Mouse (Mus musculus): Measurements from ENCODE around the gene Ankmy1.

DNA sequence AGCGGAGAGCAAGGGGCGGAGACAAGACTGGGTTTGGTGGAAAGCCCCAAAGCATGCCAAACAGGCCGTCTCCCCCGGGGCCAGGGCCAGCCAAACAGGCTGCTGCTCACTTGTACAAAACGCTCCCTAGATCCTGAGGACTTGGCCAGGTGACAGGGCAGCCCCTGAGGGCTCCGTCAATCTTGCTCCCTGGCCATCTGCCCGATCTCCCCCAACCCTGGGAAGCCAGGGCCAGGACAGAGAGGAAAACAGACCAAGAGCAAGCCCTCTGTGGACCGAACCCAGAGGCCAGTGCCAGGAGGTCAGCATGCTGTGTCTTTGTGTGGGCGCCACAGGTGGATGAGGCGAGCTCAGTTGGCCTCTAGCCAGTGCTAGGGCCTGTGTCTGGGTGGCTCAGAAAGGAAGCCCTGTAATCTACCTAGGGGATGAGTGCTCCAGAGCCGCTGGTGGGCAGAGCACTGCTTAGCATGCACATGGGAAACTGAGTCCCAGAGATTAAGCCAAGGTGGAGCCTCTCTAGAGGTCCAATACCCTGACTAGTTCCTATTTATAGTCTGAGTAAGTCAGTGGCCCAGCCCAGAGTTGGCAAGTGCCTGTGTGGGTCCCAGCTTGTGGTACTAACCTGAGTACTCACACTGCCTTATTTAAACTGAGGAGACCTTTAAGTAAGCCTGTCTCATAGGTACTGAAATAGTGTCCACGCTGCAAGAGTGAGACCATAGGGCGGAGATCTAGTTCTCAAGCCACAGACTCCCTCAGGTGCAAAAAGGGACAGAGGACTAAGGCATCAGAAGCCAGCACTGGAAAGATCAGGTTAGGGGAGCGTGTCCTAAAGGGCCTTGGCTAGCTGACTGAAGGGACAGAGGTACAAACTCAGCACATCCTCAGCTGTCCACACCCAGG lies 64.5 kb downstream of the Ankmy1 start:
- no peak for TF ChIP-seq CTCF (IDR thresholded peaks at IDR 0.05; ENCODE audit: extremely low read depth, insufficient read length, insufficient replicate concordance, low read depth, low read length)
- TF ChIP-seq POLR2A (IDR thresholded peaks at IDR 0.05; ENCODE audit: low read depth, low read length) = no peak
